Mouse (Mus musculus): Measurements from ENCODE around the gene Gm20890. TPM values are rescaled to one million over a fixed set of nuclear protein-coding genes. Genes with fewer than 3 reads are reported as not detected.
"Not testable (repeated sequence)": the region's sequence is repeated elsewhere in the genome, so short reads cannot be mapped to it uniquely, and the experiment has no call there.

The Gm20890 gene
- not detected for total RNA-seq (2021)

DNA sequence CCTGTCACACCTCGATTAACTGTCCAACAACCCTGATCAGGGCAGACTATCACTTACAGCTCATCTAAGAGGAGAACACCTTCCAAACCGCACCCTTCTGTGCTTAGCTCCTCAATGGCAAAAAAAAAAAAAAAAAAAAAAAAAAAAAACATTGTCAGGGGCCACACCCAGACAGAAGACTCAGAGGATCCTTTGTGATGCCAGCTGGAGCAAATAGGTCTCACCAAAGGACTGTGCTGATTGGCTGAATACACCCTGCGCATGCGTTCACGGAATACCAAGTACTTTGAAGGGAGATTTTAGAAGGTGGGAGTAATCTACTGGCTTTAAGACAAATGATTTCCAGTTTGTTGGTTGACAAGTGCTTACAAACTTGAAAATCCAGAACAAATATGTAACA, at the start of gene Gm20890:
TSS of gene Gm20890 (minus strand) at position 101 of the 400 bp plus-strand sequence.
- DNase-seq; intact Hi-C loops (cut with DNase I): not testable (repeated sequence)
